Mouse (Mus musculus) thymus, postnatal 25 days (tissue): ENCODE results near the gene Tmem151a.

Experiments
- DNase-seq: peaks from one replicate; pipeline ENCODE4 v3.0.0; 2022

The Tmem151a gene

GRCm38 (mm10) chr19:5040862-5041523, 44.3 kb downstream of the Tmem151a start, which contains the start of gene Brms1:
Brms1 (plus strand) TSS chr19:5041354.
- DNase-seq = peak; percentile 83

DNA sequence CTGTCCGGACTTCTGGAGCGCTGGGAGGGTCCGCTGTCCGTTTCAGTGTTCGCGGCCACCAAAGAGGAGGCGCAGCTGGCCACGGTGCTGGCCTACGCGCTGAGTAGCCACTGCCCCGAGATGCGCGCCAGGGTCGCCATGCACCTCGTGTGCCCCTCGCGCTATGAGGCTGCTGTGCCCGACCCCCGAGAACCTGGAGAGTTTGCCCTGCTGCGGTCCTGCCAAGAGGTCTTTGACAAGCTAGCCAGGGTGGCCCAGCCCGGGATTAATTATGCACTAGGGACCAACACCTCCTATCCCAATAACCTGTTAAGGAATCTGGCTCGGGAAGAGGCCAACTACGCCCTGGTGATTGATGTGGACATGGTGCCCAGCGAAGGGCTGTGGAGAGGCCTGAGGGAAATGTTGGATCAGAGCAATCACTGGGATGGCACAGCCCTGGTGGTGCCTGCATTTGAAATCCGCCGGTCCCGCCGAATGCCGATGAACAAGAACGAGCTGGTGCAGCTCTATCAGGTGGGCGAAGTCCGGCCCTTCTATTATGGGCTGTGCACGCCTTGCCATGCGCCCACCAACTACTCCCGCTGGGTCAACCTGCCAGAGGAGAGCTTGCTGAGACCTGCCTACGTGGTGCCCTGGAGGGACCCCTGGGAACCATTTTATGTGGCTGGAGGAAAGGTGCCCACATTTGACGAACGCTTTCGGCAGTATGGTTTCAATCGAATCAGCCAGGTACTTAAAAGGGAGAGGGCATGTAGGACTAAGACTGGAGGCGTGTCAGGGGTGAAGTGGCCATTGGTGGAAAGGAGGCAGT, 45.8 kb downstream of the Tmem151a start:
- DNase-seq = no peak

GRCm38 (mm10) chr19:5038709-5039156, 46.6 kb downstream of the Tmem151a start, which contains the start of the genes B4gat1 and AC124502.3:
B4gat1 (plus strand) TSS chr19:5038826.
AC124502.3 (plus strand) TSS chr19:5038891.
- peak; percentile 88 for DNase-seq

DNA sequence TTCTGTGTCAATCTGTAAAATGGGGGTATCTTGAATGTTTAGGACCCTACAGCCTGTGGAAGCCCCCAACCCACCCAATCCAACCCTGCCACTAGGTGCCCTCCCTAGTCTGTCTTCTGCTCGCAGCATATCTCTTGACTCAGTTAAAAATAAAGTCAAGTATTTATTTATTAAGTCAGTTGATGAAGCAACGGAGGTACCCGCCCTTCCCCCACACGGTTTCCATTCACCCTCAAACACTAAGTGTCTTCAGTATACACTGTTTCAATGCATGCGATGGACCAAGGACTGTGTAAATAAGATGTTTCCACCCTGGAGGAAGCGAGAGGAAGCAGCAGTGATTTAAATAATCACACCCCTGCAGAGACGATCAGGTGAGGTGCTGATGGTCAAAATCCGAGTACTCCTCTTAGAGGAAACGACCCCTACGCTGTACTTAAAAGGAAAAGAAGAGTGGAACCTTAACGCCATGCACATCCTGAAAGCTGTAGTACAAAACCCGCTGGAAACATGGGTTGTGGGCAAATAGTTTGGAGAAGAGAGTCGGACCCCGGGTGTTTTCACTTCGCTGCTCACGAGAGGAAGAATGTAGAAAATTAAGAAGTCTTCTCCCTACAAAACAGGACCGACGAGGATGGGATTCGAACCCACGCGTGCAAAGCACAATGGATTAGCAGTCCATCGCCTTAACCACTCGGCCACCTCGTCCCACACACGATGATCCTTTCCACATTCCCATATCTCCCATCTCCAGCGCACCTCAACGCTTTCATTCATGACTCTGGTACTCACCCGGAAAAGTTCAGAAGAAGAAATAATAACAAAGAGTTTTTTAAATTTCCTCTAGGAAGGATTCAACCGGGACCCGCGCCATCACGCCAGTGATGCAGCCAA, 47.4 kb downstream of the Tmem151a start:
- peak; percentile 64 for DNase-seq

- no peak for DNase-seq
These were observed 48.8 kb downstream of the Tmem151a start for GRCm38 (mm10) chr19:5036577-5036976.

DNA sequence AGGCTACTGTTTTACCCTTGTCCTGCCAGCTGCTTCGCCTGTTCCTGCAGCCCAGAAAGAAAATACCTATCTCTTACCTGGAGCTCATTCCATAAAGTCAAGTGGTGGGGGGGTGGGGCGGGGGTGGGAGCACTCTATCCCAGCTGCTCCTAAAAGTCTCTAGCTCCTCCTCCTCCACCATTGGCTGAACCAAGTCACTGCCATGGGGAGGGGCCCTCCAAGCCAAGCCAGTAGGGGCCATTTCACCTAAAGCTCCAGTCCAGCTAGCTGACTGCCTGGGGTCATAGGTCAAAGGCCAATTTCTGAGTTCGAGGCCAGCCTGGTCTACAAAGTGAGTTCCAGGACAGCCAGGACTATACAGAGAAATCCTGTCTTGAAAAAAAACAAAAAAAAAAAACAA, 52.6 kb downstream of the Tmem151a start:
- DNase-seq = no peak

DNA sequence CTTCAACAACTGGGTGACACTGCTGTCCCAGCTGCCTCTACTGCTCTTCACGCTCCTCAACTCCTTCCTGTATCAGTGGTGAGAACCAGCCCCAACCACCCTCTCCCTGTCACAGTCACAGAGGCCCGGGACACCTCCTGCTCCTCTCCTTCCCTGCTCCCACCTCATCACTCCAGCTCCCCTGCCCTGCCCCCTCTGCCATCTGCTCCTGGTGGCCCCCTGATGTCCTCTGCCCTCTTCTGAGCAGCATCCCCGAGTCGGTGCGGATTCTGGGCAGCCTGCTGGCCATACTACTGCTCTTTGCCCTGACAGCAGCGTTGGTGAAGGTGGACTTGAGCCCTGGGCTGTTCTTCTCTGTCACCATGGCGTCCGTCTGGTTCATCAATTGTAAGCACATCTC, 59.2 kb downstream of the Tmem151a start:
- no peak for DNase-seq

DNA sequence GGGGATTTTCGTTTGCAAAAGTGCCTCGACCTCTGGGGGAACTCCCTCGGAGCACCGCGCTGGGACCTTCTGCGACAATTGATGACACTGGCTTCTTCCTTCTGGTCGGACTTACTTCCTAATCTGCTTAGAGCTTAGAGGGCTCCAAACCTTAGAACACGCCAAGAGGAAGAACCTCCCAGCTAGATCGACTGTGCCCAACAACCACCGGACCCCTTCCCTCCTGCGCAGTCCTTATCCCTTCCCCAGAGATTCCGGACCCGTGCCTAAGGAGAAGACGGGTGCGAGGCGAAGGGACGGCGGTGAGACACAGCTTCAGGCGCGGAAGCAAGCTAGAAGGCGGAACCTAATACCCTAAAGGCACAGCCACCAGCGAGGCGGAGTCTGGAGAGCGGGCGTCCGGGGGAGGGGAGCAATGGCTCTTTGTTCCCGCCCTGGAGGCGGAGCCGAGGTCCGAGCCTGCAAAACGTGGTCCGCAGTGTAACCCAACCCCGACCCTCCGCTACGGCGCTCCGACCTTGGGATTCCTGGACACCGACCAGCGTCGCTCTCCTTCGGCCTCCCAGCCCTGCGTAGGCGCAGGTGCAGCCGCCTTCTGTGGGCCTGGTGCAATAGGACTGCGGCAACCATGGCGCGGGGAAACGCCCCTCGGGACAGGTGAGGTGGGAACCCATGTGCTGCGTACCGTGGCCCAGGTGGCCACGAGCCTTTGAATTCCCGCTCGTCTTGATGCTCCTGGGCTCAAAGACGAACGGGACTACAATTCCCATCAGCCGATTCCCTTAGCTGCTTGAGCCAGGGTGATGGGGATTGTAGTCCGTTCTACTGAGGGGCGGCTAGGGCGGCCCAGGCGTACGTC, 61.5 kb downstream of the Tmem151a start, which contains the start of gene Slc29a2:
Slc29a2 (plus strand) TSS at position 240 of the 859 bp plus-strand sequence.
- peak; percentile 87 for DNase-seq

- no peak for DNase-seq
These were observed 63.9 kb downstream of the Tmem151a start for GRCm38 (mm10) chr19:5021416-5021815.
